Mouse (Mus musculus): ENCODE results near the gene Kdm5a. TPM values are rescaled to one million over a fixed set of nuclear protein-coding genes. Genes with fewer than 3 reads are reported as not detected.

Gene Kdm5a
- polyA plus RNA-seq, 1 experiment from 2014 or later, result 60.0 TPM

GRCm38 (mm10) chr6:120492499-120493373 is 128.8 kb downstream of the Kdm5a start:
- Histone ChIP-seq H3K4me3 (peak overlapping the region; percentile 75), H3K9ac (peak overlapping the region; percentile 74), H3K36me3 (no peaks in the 10 kb centered on the region), H3K4me1 (peaks cover 25% of the 10 kb centered on the region), H3K9me3 (no peaks in the 10 kb centered on the region), H3K27me3 (peaks cover 54% of the 10 kb centered on the region), H3K4me2 (peak overlapping the region; percentile 94), H3K27ac (no peak overlapping the region)
- peak; percentile 2; the same call in 1 of the 2 replicates for ATAC-seq (ENCODE audit: insufficient number of reproducible peaks, insufficient read depth, low FRiP score, low TSS enrichment, low read depth)
- WGBS, result under 1% methylated on average over 92 of the region's 95 CpGs

GRCm38 (mm10) chr6:120493374-120494181 is 129.7 kb downstream of the Kdm5a start, which contains the start of gene Tmem121b:
Gene Tmem121b, minus strand, starts transcription at chr6:120493807.
- no peaks in the 10 kb centered on the region for H3K9me3 ChIP-seq
- H3K27ac ChIP-seq, result 0 out of 2 replicates have a peak within 1 kb of the TSS, but pooled peaks have one; percentile 33
- H3K27me3 ChIP-seq, result peaks cover 54% of the 10 kb centered on the region
- H3K9ac ChIP-seq, result peak within 1 kb of the TSS; percentile 74
- H3K4me2 ChIP-seq, result peak within 1 kb of the TSS; percentile 94
- peaks cover 25% of the 10 kb centered on the region for H3K4me1 ChIP-seq
- no peaks in the 10 kb centered on the region for H3K36me3 ChIP-seq
- under 1% methylated on average over 81 of the region's 84 CpGs for WGBS
- peak within 1 kb of the TSS; percentile 75 for H3K4me3 ChIP-seq
- peak; percentile 71 for ATAC-seq (ENCODE audit: insufficient number of reproducible peaks, insufficient read depth, low FRiP score, low TSS enrichment, low read depth)

Other genes starting within 250 kb of the Kdm5a start
- gene D330020A13Rik, start 69.8 kb upstream of the Kdm5a start, polyA plus RNA-seq (2015; fragmentation: Nextera tagmentation; extraction: Ambion mirVana), result 1.1 and 1.2 TPM in 2 replicates
- 1.0 and 1.3 TPM in 2 replicates for gene B4galnt3, start 69.6 kb upstream of the Kdm5a start, polyA plus RNA-seq (2015; fragmentation: Nextera tagmentation; extraction: Ambion mirVana)
- gene Ccdc77, start 250 bp downstream of the Kdm5a start, polyA plus RNA-seq (2015; fragmentation: Nextera tagmentation; extraction: Ambion mirVana), result 22.5 and 29.1 TPM in 2 replicates
- 7.4 and 7.7 TPM in 2 replicates for gene Il17ra, start 99.1 kb downstream of the Kdm5a start, polyA plus RNA-seq (2015; fragmentation: Nextera tagmentation; extraction: Ambion mirVana)
- gene Tmem121b, start 129.7 kb downstream of the Kdm5a start, polyA plus RNA-seq (2015; fragmentation: Nextera tagmentation; extraction: Ambion mirVana), result 0.42 and 0.51 TPM in 2 replicates
- gene Hdhd5, start 167.2 kb downstream of the Kdm5a start, polyA plus RNA-seq (2015; fragmentation: Nextera tagmentation; extraction: Ambion mirVana), result 18.8 and 19.8 TPM in 2 replicates